Mouse (Mus musculus) kidney, embryonic 16.5 days (tissue): ENCODE data around the gene Dip2b. TPM values are rescaled to one million over a fixed set of nuclear protein-coding genes. Genes with fewer than 3 reads are reported as not detected.

Experiments used
- ATAC-seq: fragments of 200-750 bp; cut with Nextera tagmentation; 2 replicates; pipeline ENCODE4 v1.8.0; 2017; ENCODE audit warnings: moderate TSS enrichment; ENCODE audit not compliant: low FRiP score, low TSS enrichment
- H3K27ac ChIP-seq: fragments of 300-500 bp; sonication (generic); 2 replicates; pipeline ENCODE4 v1.5.1; 2014; ENCODE audit warnings: low read length
- H3K27me3 ChIP-seq: fragments of 300-500 bp; sonication (generic); 2 replicates; pipeline ENCODE4 v1.6.1; 2014; ENCODE audit warnings: low read length, control low read depth, mixed read lengths; ENCODE audit not compliant: insufficient read depth
- H3K36me3 ChIP-seq: fragments of 300-500 bp; sonication (generic); 2 replicates; pipeline ENCODE4 v1.6.1; 2014; ENCODE audit warnings: low read length, control low read depth, mixed read lengths; ENCODE audit not compliant: insufficient read depth
- H3K4me1 ChIP-seq: fragments of 300-500 bp; sonication (generic); 2 replicates; pipeline ENCODE4 v1.6.1; 2014; ENCODE audit warnings: low read length, control low read depth, mixed read lengths; ENCODE audit not compliant: insufficient read depth
- H3K4me2 ChIP-seq: fragments of 300-500 bp; sonication (generic); replicated peaks from 2 replicates; pipeline ENCODE4 v1.6.1; 2014; ENCODE audit warnings: low read depth, low read length
- H3K4me3 ChIP-seq: fragments of 300-500 bp; sonication (generic); 2 replicates; pipeline ENCODE4 v1.5.1; 2014; ENCODE audit warnings: mild to moderate bottlenecking, low read length
- H3K9ac ChIP-seq: fragments of 300-500 bp; sonication (generic); replicated peaks from 2 replicates; pipeline ENCODE4 v1.6.1; 2014; ENCODE audit warnings: low read length
- H3K9me3 ChIP-seq: fragments of 300-500 bp; sonication (generic); 2 replicates; pipeline ENCODE4 v1.6.1; 2016; ENCODE audit warnings: low read length, control low read depth
- WGBS: fragments of 180-500 bp; shearing (Covaris S2); extraction: QIAGEN DNeasy Blood & Tissue Kit; methylation state at CpG from one replicate; pipeline ENCODE4 v1.1.7; 2014; 5-methylcytosine and 5-hydroxymethylcytosine counted together
- polyA plus RNA-seq: library from polyadenylated mRNA; unstranded; fragments of >200 nt; fragmentation: Nextera tagmentation; extraction: Ambion mirVana; gene quantifications from 2 replicates; pipeline ENCODE4 v1.2.1, GENCODE M21; 2015

Gene Dip2b
- polyA plus RNA-seq, 1 experiment from 2014 or later: 8.8 TPM

DNA sequence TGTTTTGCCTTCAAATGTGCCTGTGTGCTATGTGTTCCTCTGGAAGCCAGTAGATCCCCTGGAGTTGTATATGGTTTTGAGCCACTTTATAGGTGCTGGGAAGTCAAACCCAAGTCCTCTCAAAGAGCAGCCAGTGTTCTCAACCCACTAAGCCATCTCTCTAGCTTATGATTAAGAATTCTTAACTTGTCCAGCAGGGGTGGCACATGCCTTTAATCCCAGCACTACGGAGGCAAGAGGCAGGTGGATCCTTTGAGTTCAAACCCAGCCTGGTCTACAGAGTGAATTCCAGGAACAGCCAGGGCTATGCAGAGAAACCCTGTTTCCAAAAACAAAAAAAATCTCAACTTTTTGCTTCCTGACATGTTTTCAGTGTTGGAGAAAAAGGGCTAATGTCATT is 192.2 kb downstream of the Dip2b start:
- H3K27me3 ChIP-seq: no peaks in the 10 kb centered on the region
- 77% methylated on average over 1 of the region's 1 CpGs for WGBS
- H3K9ac ChIP-seq: no peak overlapping the region
- no peak overlapping the region for H3K4me3 ChIP-seq
- H3K4me1 ChIP-seq: peaks cover 29% of the 10 kb centered on the region
- no peak overlapping the region for H3K4me2 ChIP-seq
- ATAC-seq: no peak
- H3K36me3 ChIP-seq: peaks cover 15% of the 10 kb centered on the region
- H3K27ac ChIP-seq: no peak overlapping the region
- no peaks in the 10 kb centered on the region for H3K9me3 ChIP-seq

DNA sequence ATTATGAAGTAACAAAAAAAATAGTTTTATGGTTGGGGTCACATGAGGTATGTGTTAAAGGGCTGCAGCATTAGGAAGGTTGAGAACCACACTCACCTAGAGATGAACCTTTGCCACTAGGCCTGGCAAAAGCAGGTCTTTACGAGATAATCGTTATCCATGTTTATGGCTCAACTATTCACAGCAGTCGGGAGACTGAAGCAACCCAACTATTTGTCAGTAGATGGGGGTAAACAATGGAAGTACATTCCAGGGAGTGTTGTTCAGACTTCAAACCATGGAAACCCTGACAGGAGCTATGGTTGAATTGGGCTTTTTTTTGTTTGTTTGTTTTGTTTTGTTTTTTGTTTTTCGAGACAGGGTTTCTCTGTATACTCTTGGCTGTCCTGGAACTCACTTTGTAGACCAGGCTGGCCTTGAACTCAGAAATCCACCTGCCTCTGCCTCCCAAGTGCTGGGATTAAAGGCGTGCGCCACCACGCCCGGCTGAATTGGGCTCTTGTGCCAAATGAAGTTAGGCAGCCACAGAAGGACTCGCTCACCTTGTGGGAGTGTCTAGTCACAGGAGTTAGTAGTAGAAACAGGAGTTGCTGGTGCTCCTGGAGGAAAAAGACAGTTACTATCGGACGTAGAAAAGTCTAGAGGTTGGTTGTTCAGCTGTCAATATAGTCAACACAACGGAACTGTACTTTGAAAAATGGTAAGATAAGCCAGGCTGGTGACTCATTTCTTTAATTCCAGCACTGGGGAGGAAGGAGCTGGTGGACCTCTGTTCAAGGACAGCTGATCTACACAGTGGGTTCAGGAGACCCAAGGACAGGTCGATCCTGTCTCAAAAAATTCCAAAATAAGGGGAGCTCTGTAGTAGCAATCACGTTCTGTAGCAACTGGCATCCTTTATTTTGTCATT is 193.4 kb downstream of the Dip2b start:
- Histone ChIP-seq H3K27ac (no peak overlapping the region), H3K27me3 (no peaks in the 10 kb centered on the region), H3K9me3 (no peaks in the 10 kb centered on the region), H3K9ac (no peak overlapping the region), H3K4me2 (no peak overlapping the region), H3K4me1 (peaks cover 26% of the 10 kb centered on the region), H3K36me3 (peaks cover 23% of the 10 kb centered on the region), H3K4me3 (no peak overlapping the region)
- no peak for ATAC-seq
- 82% methylated on average over 14 of the region's 14 CpGs for WGBS

DNA sequence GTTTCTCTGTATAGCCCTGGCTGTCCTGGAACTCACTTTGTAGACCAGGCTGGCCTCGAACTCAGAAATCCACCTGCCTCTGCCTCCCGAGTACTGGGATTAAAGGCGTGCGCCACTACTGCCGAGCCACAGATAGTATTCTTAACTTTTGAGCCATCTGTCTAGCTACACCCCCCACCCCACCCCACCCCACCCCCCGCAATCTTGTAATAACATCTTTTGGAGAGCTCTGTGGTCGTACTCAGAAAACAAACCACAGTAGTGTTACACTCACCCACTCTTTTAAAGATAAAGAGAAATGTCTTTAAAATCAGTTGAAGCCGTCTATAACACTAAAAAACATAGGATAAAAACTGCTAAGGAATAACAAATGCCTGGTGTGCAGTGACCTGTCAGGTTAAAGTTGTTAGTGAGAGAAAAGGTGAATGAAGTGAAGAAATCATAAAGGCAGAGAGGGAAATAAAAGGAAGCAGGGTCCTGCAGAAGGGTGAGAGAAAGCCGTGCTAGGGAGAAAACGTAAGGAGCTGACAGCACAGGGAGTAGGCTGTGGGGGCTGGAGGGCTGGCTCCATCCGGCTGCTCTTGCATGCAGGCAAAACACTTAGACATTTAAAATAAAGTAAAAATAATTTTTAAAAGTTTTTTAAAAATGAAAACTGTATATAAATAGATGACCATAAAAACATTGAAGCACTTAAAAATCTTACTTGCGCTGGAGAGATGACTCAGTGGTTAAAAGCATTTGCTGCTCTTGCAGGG is 196.9 kb downstream of the Dip2b start:
- Histone ChIP-seq H3K36me3 (peaks cover 36% of the 10 kb centered on the region), H3K9me3 (no peaks in the 10 kb centered on the region), H3K27ac (no peak overlapping the region), H3K4me3 (no peak overlapping the region), H3K27me3 (no peaks in the 10 kb centered on the region), H3K9ac (no peak overlapping the region), H3K4me2 (no peak overlapping the region), H3K4me1 (peaks cover 8% of the 10 kb centered on the region; the same call in 1 of the 2 replicates)
- 88% methylated on average over 12 of the region's 12 CpGs for WGBS
- no peak for ATAC-seq

DNA sequence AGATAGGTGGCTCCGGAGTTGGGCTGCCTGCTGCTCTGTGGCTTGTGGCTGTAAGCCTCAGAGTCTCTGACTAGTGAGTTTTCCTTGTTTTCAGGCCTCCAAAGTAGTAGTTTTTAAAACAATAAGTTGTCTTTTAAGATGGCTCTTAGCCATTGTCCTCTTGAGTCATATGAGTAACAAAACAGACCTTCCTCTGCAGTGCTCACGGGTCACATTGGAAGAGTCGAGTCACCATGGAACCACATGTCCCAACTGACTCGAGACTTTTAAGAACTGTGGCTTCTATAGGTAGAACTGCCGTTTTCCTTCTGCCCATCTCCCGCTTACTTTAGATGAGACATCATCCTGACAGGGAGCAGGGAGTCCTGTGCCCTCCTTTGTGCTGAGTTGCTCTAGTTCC is 198.5 kb downstream of the Dip2b start:
- H3K36me3 ChIP-seq: peaks cover 44% of the 10 kb centered on the region
- 93% methylated on average over 6 of the region's 6 CpGs for WGBS

DNA sequence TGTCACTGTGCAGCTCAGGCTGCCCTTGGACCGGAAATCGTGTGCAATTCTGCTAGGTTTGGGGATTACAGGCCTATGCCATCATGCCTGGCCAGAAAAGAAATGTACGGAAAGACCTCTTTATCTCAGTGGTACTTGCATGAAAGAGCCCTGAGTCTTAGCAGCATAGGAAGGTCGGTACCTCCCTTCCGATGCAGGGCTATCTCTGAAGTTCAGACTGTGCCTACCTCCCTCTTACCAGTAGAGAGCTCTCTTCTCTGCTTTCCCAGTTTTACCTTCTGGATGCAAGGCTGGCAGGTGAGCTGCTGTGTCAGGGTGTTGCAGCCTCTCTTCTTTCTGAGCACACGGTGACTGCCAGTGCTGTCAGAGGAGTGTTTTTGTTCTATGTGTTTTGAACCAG is 203.3 kb downstream of the Dip2b start:
- no peak overlapping the region for H3K4me2 ChIP-seq
- H3K4me3 ChIP-seq: no peak overlapping the region
- 95% methylated on average over 6 of the region's 6 CpGs for WGBS
- H3K27me3 ChIP-seq: no peaks in the 10 kb centered on the region
- no peak overlapping the region for H3K9ac ChIP-seq
- ATAC-seq: no peak
- no peaks in the 10 kb centered on the region for H3K9me3 ChIP-seq
- no peak overlapping the region for H3K27ac ChIP-seq
- no peaks in the 10 kb centered on the region for H3K4me1 ChIP-seq
- peaks cover 58% of the 10 kb centered on the region for H3K36me3 ChIP-seq

More for the DNA sequence above, 198.5 kb downstream of the Dip2b start:
- Histone ChIP-seq H3K4me1 (no peaks in the 10 kb centered on the region), H3K27ac (no peak overlapping the region), H3K4me3 (no peak overlapping the region), H3K9ac (no peak overlapping the region), H3K27me3 (no peaks in the 10 kb centered on the region), H3K9me3 (no peaks in the 10 kb centered on the region), H3K4me2 (no peak overlapping the region)
- no peak for ATAC-seq

DNA sequence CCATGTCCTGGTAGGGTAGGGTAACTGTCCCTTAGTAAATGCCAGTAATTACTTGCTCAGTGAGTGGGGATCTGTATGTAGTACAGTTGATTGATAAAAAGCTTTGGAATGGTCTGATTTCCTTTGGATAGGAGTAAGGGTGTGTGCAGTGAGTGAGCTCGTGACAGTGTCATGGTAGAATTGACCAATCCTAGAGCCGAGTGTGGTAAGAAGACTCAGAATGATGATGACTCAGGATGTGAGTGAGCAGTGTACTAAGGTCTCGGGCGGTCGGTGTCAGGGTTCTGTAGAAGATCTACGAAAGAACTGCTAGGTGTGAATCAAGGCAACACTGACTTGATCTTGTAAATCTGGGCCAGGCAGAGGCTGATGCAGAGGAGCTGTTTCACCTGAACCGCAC is 207.5 kb downstream of the Dip2b start:
- Histone ChIP-seq H3K27ac (no peak overlapping the region), H3K4me2 (no peak overlapping the region), H3K27me3 (no peaks in the 10 kb centered on the region), H3K4me3 (no peak overlapping the region), H3K4me1 (no peaks in the 10 kb centered on the region), H3K9me3 (no peaks in the 10 kb centered on the region), H3K9ac (no peak overlapping the region), H3K36me3 (peaks cover 77% of the 10 kb centered on the region)
- no peak for ATAC-seq
- 95% methylated on average over 7 of the region's 7 CpGs for WGBS

DNA sequence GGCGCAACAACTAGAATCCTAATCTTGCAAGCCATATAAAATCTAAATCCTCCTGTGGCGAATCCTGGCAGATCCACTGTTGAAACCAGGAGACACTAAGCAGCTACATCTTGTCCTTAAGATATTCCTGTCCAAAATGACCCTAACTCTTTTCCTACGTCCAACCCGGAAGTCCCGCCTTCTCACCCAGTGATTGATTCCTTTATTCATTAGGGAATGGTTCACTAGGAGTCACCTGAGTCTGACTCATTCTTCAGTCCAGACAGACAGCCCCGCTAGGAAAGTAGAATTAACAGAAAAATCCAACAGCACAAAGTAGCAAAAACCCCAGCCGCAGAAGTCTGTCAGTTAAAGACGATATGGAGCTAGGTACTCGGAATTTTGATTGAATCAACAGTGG is 208.8 kb downstream of the Dip2b start:
- no peak for ATAC-seq
- Histone ChIP-seq H3K9me3 (no peaks in the 10 kb centered on the region), H3K9ac (no peak overlapping the region), H3K27me3 (no peaks in the 10 kb centered on the region), H3K4me2 (no peak overlapping the region), H3K27ac (no peak overlapping the region), H3K4me3 (no peak overlapping the region), H3K4me1 (no peaks in the 10 kb centered on the region), H3K36me3 (peaks cover 85% of the 10 kb centered on the region)
- WGBS: 91% methylated on average over 9 of the region's 9 CpGs

DNA sequence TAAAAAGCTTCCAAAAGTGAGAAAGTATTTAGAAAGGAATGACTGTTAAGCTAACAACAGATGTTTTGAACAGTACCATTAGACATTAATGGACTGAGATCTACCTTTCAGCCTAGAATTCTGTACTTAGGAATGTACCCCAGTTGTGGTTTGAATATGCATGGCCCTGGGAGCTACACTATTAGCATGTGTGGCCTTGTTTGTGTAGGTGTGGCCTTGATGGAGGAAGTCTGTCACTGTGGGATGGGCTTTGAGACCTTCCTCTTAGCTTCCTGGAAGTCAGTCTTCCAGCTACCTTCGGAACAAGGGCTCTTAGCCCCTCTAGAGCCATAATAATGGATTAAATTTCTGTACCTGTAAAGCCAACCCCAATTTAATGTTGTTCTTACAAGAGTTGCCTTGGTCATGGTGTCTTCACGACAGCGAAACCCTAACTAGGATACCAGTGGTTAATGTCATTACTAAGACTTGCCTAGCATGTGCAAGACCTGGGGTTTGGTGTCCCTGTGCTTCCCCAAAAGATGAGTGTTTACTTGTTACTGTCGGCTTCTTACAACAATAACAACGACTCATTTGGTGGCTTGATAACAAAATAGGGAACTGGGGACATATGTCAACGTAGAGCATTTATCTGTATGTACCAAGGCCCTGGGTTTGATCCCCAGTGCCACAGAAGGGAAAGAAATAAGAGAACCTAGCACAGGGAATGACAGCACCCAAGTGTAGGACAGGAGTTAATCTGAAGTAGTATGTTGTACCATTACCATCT is 210.4 kb downstream of the Dip2b start:
- no peaks in the 10 kb centered on the region for H3K4me1 ChIP-seq
- no peak overlapping the region for H3K9ac ChIP-seq
- H3K4me3 ChIP-seq: no peak overlapping the region
- no peak overlapping the region for H3K4me2 ChIP-seq
- H3K9me3 ChIP-seq: no peaks in the 10 kb centered on the region
- no peak overlapping the region for H3K27ac ChIP-seq
- 95% methylated on average over 6 of the region's 6 CpGs for WGBS
- no peak for ATAC-seq
- H3K27me3 ChIP-seq: no peaks in the 10 kb centered on the region
- H3K36me3 ChIP-seq: peaks cover 86% of the 10 kb centered on the region

DNA sequence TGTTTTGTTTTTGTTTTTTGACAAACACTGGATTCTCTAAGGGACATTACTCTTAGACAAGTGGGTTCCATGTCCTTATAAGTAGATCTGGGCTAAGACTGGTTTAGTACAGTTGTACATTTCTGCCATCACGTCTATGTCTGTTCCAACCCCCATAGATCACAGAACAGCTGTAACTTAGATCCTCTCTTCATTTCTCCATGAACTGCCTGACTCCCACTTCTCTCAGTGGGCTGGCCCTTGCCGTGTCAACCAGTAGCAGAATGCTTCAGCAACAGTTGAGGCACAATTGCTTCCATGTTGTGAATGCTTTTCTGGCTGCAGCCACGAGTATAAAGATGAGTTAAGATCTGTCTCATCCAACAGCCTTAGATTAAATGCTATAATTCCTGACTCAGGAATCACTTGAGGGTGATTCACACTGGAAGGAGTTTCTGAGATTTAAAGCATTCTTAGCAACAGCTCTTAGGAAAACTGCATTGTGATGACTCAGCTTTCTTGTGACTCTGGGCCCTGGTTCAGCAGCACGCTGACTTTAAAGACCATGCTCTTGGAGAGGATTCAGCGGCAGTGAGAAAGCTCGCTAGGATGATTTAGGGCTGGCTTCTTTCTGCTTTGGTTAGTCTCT is 212.8 kb downstream of the Dip2b start:
- Histone ChIP-seq H3K9me3 (no peaks in the 10 kb centered on the region), H3K4me2 (no peak overlapping the region), H3K27ac (no peak overlapping the region), H3K4me1 (no peaks in the 10 kb centered on the region), H3K4me3 (no peak overlapping the region), H3K27me3 (no peaks in the 10 kb centered on the region), H3K9ac (no peak overlapping the region), H3K36me3 (peaks cover 86% of the 10 kb centered on the region)
- no peak for ATAC-seq
- 72% methylated on average over 6 of the region's 6 CpGs for WGBS
